Mouse (Mus musculus): ENCODE results near the gene Dmrt2. TPM values are rescaled to one million over a fixed set of nuclear protein-coding genes. Genes with fewer than 3 reads are reported as not detected.

Gene Dmrt2
- polyA plus RNA-seq, 1 experiment from 2014 or later = 0.73 TPM

DNA sequence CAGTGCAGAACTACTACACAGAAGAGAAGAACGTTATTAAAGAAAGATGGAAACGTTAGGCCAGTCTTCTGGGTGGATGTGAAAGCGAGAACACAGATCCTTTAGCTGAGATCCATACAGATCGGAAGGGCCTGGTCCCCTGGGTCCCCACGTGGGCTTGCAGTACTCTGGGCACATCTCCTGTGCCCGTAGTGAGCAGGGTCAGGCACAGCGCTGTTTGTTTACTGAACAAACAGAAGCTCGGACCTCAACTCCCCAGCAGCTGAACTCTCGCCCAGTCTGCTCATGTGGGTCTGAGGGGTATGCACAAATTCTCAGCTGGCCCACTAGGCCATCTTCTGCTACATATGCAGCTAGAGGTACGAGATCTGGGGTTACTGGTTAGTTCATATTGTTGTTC lies 21.7 kb upstream of the Dmrt2 start:
- H3K4me3 ChIP-seq (ENCODE audit: low read depth, low read length) = no peak overlapping the region

DNA sequence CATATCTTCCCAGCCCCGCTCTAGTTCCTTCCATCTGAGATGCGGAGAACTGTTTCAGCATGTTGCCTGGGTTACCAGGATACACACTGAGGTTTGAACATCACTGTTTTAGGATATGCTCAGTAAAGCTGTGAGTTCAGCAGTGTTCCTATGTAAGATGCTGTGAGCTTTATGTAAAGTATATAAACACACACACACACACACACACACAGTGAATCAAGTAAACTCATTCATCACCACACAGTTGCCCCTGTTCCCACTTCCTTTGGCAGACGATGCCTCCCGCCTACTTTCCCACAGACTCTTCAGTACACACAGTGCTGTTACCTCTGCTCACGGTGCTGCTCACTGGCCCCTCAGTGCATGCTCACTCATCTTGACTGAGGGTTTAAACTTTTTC lies 19.7 kb upstream of the Dmrt2 start:
- no peaks in the 10 kb centered on the region for H3K4me1 ChIP-seq (replicated peaks; ENCODE audit: control insufficient read depth, insufficient read depth, low read length)
- DNase-seq (ENCODE audit: low spot score) (no peak), ATAC-seq (replicated peaks; ENCODE audit: low FRiP score) (no peak)
- H3K27me3 ChIP-seq (replicated peaks; ENCODE audit: control insufficient read depth, insufficient read depth, low read length) = no peaks in the 10 kb centered on the region
- H3K9me3 ChIP-seq (ENCODE audit: control insufficient read depth, low read length) = no peaks in the 10 kb centered on the region
- H3K9ac ChIP-seq (ENCODE audit: low read depth, low read length) = no peak overlapping the region
- no peak overlapping the region for H3K4me3 ChIP-seq (ENCODE audit: low read depth, low read length)
- no peak overlapping the region for H3K4me2 ChIP-seq
- no peaks in the 10 kb centered on the region for H3K36me3 ChIP-seq (ENCODE audit: control insufficient read depth, insufficient read depth, low read length)
- WGBS = 70% methylated on average over 5 of the region's 5 CpGs
- H3K27ac ChIP-seq (ENCODE audit: low read depth, low read length) = no peak overlapping the region

More for the DNA sequence above, 21.7 kb upstream of the Dmrt2 start:
- ATAC-seq (replicated peaks; ENCODE audit: low FRiP score) (no peak), DNase-seq (ENCODE audit: low spot score) (no peak)
- Histone ChIP-seq H3K4me2 (no peak overlapping the region), H3K27me3 (replicated peaks; ENCODE audit: control insufficient read depth, insufficient read depth, low read length) (no peaks in the 10 kb centered on the region), H3K36me3 (ENCODE audit: control insufficient read depth, insufficient read depth, low read length) (no peaks in the 10 kb centered on the region), H3K9ac (ENCODE audit: low read depth, low read length) (no peak overlapping the region), H3K9me3 (ENCODE audit: control insufficient read depth, low read length) (no peaks in the 10 kb centered on the region), H3K4me1 (replicated peaks; ENCODE audit: control insufficient read depth, insufficient read depth, low read length) (no peaks in the 10 kb centered on the region), H3K27ac (ENCODE audit: low read depth, low read length) (no peak overlapping the region)
- 68% methylated on average over 10 of the region's 10 CpGs for whole genome bisulfite sequencing

DNA sequence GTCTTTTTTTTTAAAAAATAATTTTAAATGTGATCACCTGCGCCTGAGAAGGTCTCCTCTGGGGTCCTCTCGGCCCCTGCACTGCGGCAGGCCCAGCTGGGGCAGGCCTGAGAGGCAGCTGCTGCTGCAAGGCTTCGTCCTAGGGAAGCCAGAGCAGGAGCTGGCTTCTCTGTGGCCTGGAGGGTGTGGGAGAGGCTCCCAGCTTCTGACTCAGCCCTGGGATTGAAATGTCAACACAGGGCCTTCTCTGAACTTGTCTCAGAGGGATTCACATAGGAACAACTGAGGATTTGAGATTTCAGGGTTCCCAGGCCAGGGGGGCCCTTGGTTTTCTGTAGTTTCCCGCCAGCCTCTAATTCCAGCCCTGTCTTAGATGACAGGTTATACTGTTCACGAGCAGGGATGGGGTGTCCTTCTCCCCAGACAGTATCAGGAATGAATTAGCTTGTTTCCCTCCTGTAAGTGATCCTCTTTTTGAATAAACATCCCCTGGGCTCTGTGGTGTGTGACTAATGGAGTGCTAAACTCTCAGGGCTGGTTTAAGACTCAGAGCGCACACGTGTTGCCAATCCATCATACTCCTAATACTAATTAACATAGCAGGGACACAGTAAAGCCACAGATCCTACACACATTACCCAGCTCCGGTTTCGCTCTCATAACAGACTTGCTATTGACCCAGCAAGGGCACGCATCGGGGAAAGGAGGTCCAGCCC lies 18.0 kb upstream of the Dmrt2 start:
- Histone ChIP-seq H3K27ac (ENCODE audit: low read depth, low read length) (no peak overlapping the region), H3K4me1 (replicated peaks; ENCODE audit: control insufficient read depth, insufficient read depth, low read length) (no peaks in the 10 kb centered on the region), H3K4me3 (ENCODE audit: low read depth, low read length) (no peak overlapping the region), H3K4me2 (no peak overlapping the region), H3K27me3 (replicated peaks; ENCODE audit: control insufficient read depth, insufficient read depth, low read length) (no peaks in the 10 kb centered on the region), H3K36me3 (ENCODE audit: control insufficient read depth, insufficient read depth, low read length) (no peaks in the 10 kb centered on the region), H3K9me3 (ENCODE audit: control insufficient read depth, low read length) (no peaks in the 10 kb centered on the region), H3K9ac (ENCODE audit: low read depth, low read length) (no peak overlapping the region)
- 47% methylated on average over 12 of the region's 12 CpGs for WGBS
- DNase-seq (ENCODE audit: low spot score) = no peak
- no peak for ATAC-seq (replicated peaks; ENCODE audit: low FRiP score)

DNA sequence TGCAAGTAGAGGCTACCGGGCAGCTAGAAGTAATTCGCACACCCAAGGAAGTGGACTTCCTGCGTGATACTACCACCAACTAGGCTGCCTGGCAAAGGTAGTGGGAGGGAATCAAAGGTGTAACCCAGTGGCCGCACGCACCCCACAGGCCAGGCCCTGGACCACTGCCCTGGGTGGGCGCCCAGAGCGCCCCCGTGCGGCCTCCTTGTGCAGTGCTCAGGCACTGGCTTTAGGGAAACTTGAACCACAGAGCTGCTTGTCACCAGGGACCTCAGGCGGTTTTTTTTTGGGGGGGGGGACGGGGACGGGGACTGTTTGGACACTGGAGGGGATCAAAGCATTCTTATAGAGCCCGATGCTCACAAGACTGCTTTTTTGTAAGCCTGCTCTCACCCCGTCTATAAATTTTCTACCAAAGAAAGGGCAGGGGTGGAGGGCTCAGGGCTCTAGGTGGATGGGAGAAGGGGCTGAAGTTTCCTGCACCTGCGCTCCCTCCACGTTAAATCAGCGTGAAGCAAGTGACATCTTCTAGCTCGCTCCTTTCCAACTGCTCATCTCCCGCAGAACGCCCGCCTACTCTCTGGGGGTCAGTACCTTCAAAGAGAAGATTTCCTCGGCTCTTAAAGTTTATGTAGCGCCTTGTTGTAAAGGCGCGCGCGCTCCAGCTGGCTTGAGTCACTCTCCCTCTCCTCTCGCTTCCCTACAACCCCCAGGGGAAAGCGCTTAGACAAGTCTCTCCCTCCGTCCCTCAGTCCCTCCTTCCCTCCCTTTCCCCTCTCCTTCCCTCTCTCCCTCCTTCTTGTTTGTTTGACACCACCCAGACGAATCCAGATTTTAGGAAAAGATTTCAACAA lies 6.5 kb upstream of the Dmrt2 start:
- H3K4me2 ChIP-seq = 0 out of 2 replicates have a peak overlapping the region, but pooled peaks have one; percentile 12
- no peak for DNase-seq (ENCODE audit: low spot score)

DNA sequence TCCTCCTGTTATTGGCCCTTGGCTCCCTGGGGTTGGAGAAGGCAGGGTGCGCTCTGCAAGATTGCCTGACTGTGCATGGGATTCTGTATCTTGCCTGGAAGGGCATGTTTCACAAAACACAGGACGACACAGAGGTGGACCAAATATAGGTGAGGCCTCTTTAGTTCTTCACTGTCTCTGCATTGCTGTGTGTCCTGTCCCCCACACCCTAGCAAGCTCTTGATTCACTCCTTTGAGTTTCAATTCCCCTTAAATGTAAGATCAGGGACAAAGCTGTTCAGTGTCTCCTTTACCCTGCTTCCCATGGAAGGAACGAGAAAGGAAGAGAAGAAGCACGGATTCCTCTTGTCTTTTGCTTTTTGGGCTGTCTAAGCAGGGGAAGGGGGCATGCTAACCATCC lies 4.4 kb upstream of the Dmrt2 start:
- DNase-seq (ENCODE audit: low spot score) (no peak), ATAC-seq (replicated peaks; ENCODE audit: low FRiP score) (no peak)
- no peaks in the 10 kb centered on the region for H3K36me3 ChIP-seq (ENCODE audit: control insufficient read depth, insufficient read depth, low read length)
- no peak overlapping the region for H3K9ac ChIP-seq (ENCODE audit: low read depth, low read length)
- no peak overlapping the region for H3K4me3 ChIP-seq (ENCODE audit: low read depth, low read length)
- peaks cover 85% of the 10 kb centered on the region for H3K27me3 ChIP-seq (replicated peaks; ENCODE audit: control insufficient read depth, insufficient read depth, low read length)
- no peaks in the 10 kb centered on the region for H3K9me3 ChIP-seq (ENCODE audit: control insufficient read depth, low read length)
- 14% methylated on average over 4 of the region's 4 CpGs for WGBS
- H3K4me2 ChIP-seq = no peak overlapping the region
- H3K27ac ChIP-seq (ENCODE audit: low read depth, low read length) = no peak overlapping the region
- peaks cover 1% of the 10 kb centered on the region for H3K4me1 ChIP-seq (replicated peaks; ENCODE audit: control insufficient read depth, insufficient read depth, low read length)

More for the DNA sequence above, 6.5 kb upstream of the Dmrt2 start:
- no peak overlapping the region for H3K27ac ChIP-seq (ENCODE audit: low read depth, low read length)
- no peak for ATAC-seq (replicated peaks; ENCODE audit: low FRiP score)
- no peaks in the 10 kb centered on the region for H3K9me3 ChIP-seq (ENCODE audit: control insufficient read depth, low read length)
- H3K27me3 ChIP-seq (replicated peaks; ENCODE audit: control insufficient read depth, insufficient read depth, low read length) = peaks cover 64% of the 10 kb centered on the region
- no peak overlapping the region for H3K9ac ChIP-seq (ENCODE audit: low read depth, low read length)
- no peaks in the 10 kb centered on the region for H3K4me1 ChIP-seq (replicated peaks; ENCODE audit: control insufficient read depth, insufficient read depth, low read length)
- WGBS = 6% methylated on average over 31 of the region's 31 CpGs
- H3K4me3 ChIP-seq (ENCODE audit: low read depth, low read length) = no peak overlapping the region
- no peaks in the 10 kb centered on the region for H3K36me3 ChIP-seq (ENCODE audit: control insufficient read depth, insufficient read depth, low read length)

DNA sequence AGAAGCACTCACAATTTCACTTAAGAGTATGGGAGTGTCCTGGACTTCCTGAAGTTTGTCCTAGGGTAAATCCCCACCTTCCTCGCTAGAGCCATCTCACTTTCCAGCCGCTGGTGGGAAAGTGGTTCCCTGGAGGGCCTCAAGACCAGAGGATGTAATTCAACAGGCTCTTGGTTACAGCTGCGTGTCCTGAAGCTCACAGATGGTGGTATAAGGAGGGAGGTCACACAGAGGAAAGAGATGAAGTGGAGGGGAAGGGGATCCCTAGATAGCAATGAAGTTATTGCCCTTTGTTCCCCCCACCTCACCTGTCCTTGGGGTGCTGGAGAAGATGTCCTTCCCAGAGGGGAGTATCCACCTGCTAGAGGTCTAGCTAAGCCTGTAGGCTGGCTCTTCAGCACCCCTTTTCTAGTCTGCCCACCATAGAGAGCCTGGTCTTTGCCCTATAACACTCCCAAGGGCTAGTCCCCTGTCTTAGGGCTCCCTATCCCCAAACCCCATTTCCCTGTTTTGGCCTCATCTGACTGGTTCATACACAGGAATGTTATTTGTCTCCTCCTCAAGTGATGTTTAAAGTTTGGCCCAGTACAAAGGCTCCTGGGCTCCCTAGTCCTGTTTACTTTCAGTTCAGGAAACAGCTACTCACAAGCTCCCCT lies 2.5 kb upstream of the Dmrt2 start:
- no peak overlapping the region for H3K27ac ChIP-seq (ENCODE audit: low read depth, low read length)
- no peak for ATAC-seq (replicated peaks; ENCODE audit: low FRiP score)
- WGBS = 2% methylated on average over 3 of the region's 3 CpGs

DNA sequence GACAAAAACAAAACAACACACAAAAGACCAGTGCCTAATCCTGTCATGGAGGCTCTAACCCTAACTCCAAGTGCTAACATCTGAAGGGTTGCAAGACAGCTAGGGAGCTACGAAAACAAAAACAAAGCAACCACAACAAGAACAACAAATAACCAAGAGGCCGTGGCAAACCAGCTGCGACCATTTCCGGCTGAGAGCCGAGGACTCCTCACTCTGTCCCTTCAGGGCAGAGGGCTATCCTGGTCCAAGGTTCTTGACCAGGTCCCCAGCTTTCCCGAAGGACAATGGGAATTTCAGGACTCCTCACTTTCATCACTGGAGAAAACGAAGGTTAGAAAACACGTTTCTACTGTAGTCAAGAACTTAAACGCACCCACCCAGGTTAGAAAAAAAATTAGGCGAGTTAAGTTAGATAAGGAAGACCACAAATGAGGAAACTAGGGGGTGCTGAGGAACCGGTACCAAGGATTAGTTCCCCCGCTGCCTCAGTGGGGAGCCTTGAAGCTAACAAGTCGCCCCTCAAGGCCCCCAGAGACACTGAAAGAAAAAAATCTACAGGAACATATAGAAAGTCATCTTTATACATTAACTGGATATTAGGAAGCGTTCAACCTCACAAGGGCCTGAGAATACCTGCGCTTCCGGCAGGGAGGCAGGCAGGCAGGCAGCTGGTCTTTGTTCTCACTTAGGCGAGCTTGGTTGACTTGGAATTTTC lies 1.5 kb upstream of the Dmrt2 start:
- no peak overlapping the region for H3K4me2 ChIP-seq
- H3K9me3 ChIP-seq (ENCODE audit: control insufficient read depth, low read length) = no peaks in the 10 kb centered on the region
- H3K27ac ChIP-seq (ENCODE audit: low read depth, low read length) = no peak overlapping the region
- H3K36me3 ChIP-seq (ENCODE audit: control insufficient read depth, insufficient read depth, low read length) = no peaks in the 10 kb centered on the region
- ATAC-seq (replicated peaks; ENCODE audit: low FRiP score) (no peak), DNase-seq (ENCODE audit: low spot score) (no peak)
- H3K4me1 ChIP-seq (replicated peaks; ENCODE audit: control insufficient read depth, insufficient read depth, low read length) = peaks cover 9% of the 10 kb centered on the region
- H3K27me3 ChIP-seq (replicated peaks; ENCODE audit: control insufficient read depth, insufficient read depth, low read length) = peaks cover 100% of the 10 kb centered on the region
- 2% methylated on average over 17 of the region's 17 CpGs for WGBS
- H3K9ac ChIP-seq (ENCODE audit: low read depth, low read length) = no peak overlapping the region
- H3K4me3 ChIP-seq (ENCODE audit: low read depth, low read length) = no peak overlapping the region

More for the DNA sequence above, 2.5 kb upstream of the Dmrt2 start:
- no peak overlapping the region for H3K9ac ChIP-seq (ENCODE audit: low read depth, low read length)
- no peak overlapping the region for H3K4me3 ChIP-seq (ENCODE audit: low read depth, low read length)
- H3K4me1 ChIP-seq (replicated peaks; ENCODE audit: control insufficient read depth, insufficient read depth, low read length) = peaks cover 9% of the 10 kb centered on the region
- H3K9me3 ChIP-seq (ENCODE audit: control insufficient read depth, low read length) = no peaks in the 10 kb centered on the region
- H3K36me3 ChIP-seq (ENCODE audit: control insufficient read depth, insufficient read depth, low read length) = no peaks in the 10 kb centered on the region
- H3K27me3 ChIP-seq (replicated peaks; ENCODE audit: control insufficient read depth, insufficient read depth, low read length) = peaks cover 98% of the 10 kb centered on the region
- DNase-seq (ENCODE audit: low spot score) = no peak
- H3K4me2 ChIP-seq = no peak overlapping the region

DNA sequence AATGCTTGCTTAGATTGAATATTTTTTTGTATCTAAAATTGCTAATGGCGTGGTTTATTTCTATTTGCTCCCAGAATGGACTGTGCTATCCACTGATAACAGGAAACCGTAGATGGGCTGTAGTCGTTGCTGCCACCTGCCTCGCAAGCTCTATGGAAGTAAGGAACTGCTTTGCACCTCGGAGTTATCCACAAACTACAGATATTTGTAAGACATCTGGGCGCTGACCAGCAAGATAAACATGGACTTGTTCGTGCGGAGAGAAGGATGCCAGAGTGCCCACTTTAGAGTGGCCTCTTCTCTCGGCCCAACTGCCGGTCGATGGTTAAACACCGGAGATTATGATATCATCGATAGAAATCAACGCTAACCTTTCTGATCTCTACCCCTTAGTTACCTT lies 530 bp upstream of the Dmrt2 start:
- peak overlapping the region; percentile 84 for H3K4me2 ChIP-seq
- H3K9me3 ChIP-seq (ENCODE audit: control insufficient read depth, low read length) = no peaks in the 10 kb centered on the region
- 1% methylated on average over 14 of the region's 14 CpGs for WGBS
- no peak overlapping the region for H3K9ac ChIP-seq (ENCODE audit: low read depth, low read length)
- no peak for DNase-seq (ENCODE audit: low spot score)
- H3K4me3 ChIP-seq (ENCODE audit: low read depth, low read length) = peak overlapping the region; percentile 45
- H3K36me3 ChIP-seq (ENCODE audit: control insufficient read depth, insufficient read depth, low read length) = no peaks in the 10 kb centered on the region
- peaks cover 9% of the 10 kb centered on the region for H3K4me1 ChIP-seq (replicated peaks; ENCODE audit: control insufficient read depth, insufficient read depth, low read length)
- H3K27me3 ChIP-seq (replicated peaks; ENCODE audit: control insufficient read depth, insufficient read depth, low read length) = peaks cover 100% of the 10 kb centered on the region
- no peak for ATAC-seq (replicated peaks; ENCODE audit: low FRiP score)
- H3K27ac ChIP-seq (ENCODE audit: low read depth, low read length) = no peak overlapping the region

Measured in liver, embryonic 11.5 days (tissue).